Mouse (Mus musculus): ENCODE results near the gene Klhl22. TPM values are rescaled to one million over a fixed set of nuclear protein-coding genes. Genes with fewer than 3 reads are reported as not detected.

Gene Klhl22
- polyA plus RNA-seq, 1 experiment from 2014 or later = 66.6 TPM

Other genes starting within 250 kb of the Klhl22 start
- 62.7 and 71.0 TPM in 2 replicates for gene Thap7, start 228.5 kb upstream of the Klhl22 start, polyA plus RNA-seq (2016; fragmentation: Nextera tagmentation; extraction: Ambion mirVana)
- gene Lrrc74b, start 198.4 kb upstream of the Klhl22 start, polyA plus RNA-seq (2016; fragmentation: Nextera tagmentation; extraction: Ambion mirVana) = 0.24 TPM in 2 replicates
- gene P2rx6, start 197.7 kb upstream of the Klhl22 start, polyA plus RNA-seq (2016; fragmentation: Nextera tagmentation; extraction: Ambion mirVana) = 0.75 and 0.96 TPM in 2 replicates
- gene Slc7a4, start 176.4 kb upstream of the Klhl22 start, polyA plus RNA-seq (2016; fragmentation: Nextera tagmentation; extraction: Ambion mirVana) = 6.6 TPM in 2 replicates
- 30.5 and 31.8 TPM in 2 replicates for gene Smpd4, start 140.3 kb upstream of the Klhl22 start, polyA plus RNA-seq (2016; fragmentation: Nextera tagmentation; extraction: Ambion mirVana)
- 5.1 and 6.5 TPM in 2 replicates for gene Ccdc74a, start 113.1 kb upstream of the Klhl22 start, polyA plus RNA-seq (2016; fragmentation: Nextera tagmentation; extraction: Ambion mirVana)
- gene Med15, start 26.7 kb upstream of the Klhl22 start, polyA plus RNA-seq (2016; fragmentation: Nextera tagmentation; extraction: Ambion mirVana) = 46.7 and 50.3 TPM in 2 replicates
- gene Scarf2, start 37.7 kb downstream of the Klhl22 start, polyA plus RNA-seq (2016; fragmentation: Nextera tagmentation; extraction: Ambion mirVana) = 13.5 and 13.9 TPM in 2 replicates
- gene B830017H08Rik, start 73.5 kb downstream of the Klhl22 start, polyA plus RNA-seq (2016; fragmentation: Nextera tagmentation; extraction: Ambion mirVana) = 1.1 and 1.6 TPM in 2 replicates
- 3.7 and 4.7 TPM in 2 replicates for gene Car15, start 78.7 kb downstream of the Klhl22 start, polyA plus RNA-seq (2016; fragmentation: Nextera tagmentation; extraction: Ambion mirVana)
- 0.43 and 0.63 TPM in 2 replicates for gene Gm20518, start 132.1 kb downstream of the Klhl22 start, polyA plus RNA-seq (2016; fragmentation: Nextera tagmentation; extraction: Ambion mirVana)
- gene Tssk1, start 134.6 kb downstream of the Klhl22 start, polyA plus RNA-seq (2016; fragmentation: Nextera tagmentation; extraction: Ambion mirVana) = 0.10 TPM in 2 replicates
- 96.7 and 101 TPM in 2 replicates for gene Dgcr2, start 138.9 kb downstream of the Klhl22 start, polyA plus RNA-seq (2016; fragmentation: Nextera tagmentation; extraction: Ambion mirVana)
- not detected in 2 replicates for gene Tssk2, start 139.0 kb downstream of the Klhl22 start, polyA plus RNA-seq (2016; fragmentation: Nextera tagmentation; extraction: Ambion mirVana)
- 52.1 and 54.6 TPM in 2 replicates for gene Ess2, start 151.7 kb downstream of the Klhl22 start, polyA plus RNA-seq (2016; fragmentation: Nextera tagmentation; extraction: Ambion mirVana)
- gene Gsc2, start 155.4 kb downstream of the Klhl22 start, polyA plus RNA-seq (2016; fragmentation: Nextera tagmentation; extraction: Ambion mirVana) = not detected in 2 replicates
- 156 and 162 TPM in 2 replicates for gene Slc25a1, start 168.6 kb downstream of the Klhl22 start, polyA plus RNA-seq (2016; fragmentation: Nextera tagmentation; extraction: Ambion mirVana)
- not detected in 2 replicates for gene Vpreb2, start 220.8 kb downstream of the Klhl22 start, polyA plus RNA-seq (2016; fragmentation: Nextera tagmentation; extraction: Ambion mirVana)